Mouse (Mus musculus): ENCODE measurements at regions not wholly inside any gene's neighbourhood (a gene's known extent, or its start where the extent isn't known, plus 50 kb on each side); places are given as distances from the start of the nearest gene placed in this dataset.

- TF ChIP-seq CTCF (conservative IDR thresholded peaks at IDR 0.05 in 1 of 2, IDR thresholded peaks at IDR 0.05 in 1 of 2; ENCODE audit: low read depth in 2 of 2, low read length in 2 of 2), result no peak
- TF ChIP-seq ZC3H11A (IDR thresholded peaks at IDR 0.05; ENCODE audit: low read depth, low read length), result no peak
- no peak for TF ChIP-seq NRF1 (IDR thresholded peaks at IDR 0.05; ENCODE audit: low read depth, low read length)
- TF ChIP-seq EP300 (IDR thresholded peaks at IDR 0.05; ENCODE audit: low read length), result no peak
- no peak for TF ChIP-seq MXI1 (IDR thresholded peaks at IDR 0.05; ENCODE audit: low read depth, low read length)
- no peak for TF ChIP-seq MEF2A (IDR thresholded peaks at IDR 0.05; ENCODE audit: borderline replicate concordance, low read depth, low read length)
- no peak for TF ChIP-seq POLR2A (IDR thresholded peaks at IDR 0.05; ENCODE audit: low read depth, low read length)
- TF ChIP-seq ELF1 (IDR thresholded peaks at IDR 0.05; ENCODE audit: low read depth, low read length), result no peak
Measured at GRCm38 (mm10) chr2:178710001-178710400, 279.7 kb downstream of the Cdh26 start.
